Mouse (Mus musculus): Measurements from ENCODE around the gene Ikbip. TPM values are rescaled to one million over a fixed set of nuclear protein-coding genes. Genes with fewer than 3 reads are reported as not detected.

Ikbip gene
- total RNA-seq (2023) = 1 to 10 TPM; 3.9 to 5.9 TPM

GRCm38 (mm10) chr10:91082550-91083392 is at the start of gene Ikbip, which contains the start of gene Apaf1:
Gene Ikbip (plus strand): TSS chr10:91082940.
Gene Apaf1 (minus strand): TSS chr10:91082770.

GRCm38 (mm10) chr10:91123828-91124822 is 41.4 kb downstream of the Ikbip start, which contains the start of gene Slc25a3:
Gene Slc25a3 (minus strand): TSS chr10:91124059.

Other genes starting within 250 kb of the Ikbip start
- gene Apaf1, start 170 bp upstream of the Ikbip start, total RNA-seq (2023) = 10 to 100 TPM; 24.7 to 26.7 TPM
- gene Slc25a3, start 41.1 kb downstream of the Ikbip start, total RNA-seq (2023) = 100 to 1,000 TPM; 509 to 559 TPM
- 100 to 1,000 TPM; 172 to 188 TPM for gene Tmpo, start 98.4 kb downstream of the Ikbip start, total RNA-seq (2023)

Data from B cell, adult 67 days (primary cell).